Comparison of ENCODE assay signal across 15 mouse cellular contexts in genomic region chr10:92649096-92649495, GRCm38 (mm10).
"Had no signal": no experiment of that assay in that cellular context is flagged by ENCODE, and none has a peak within 500 bp of the region (broad histone marks: within the 10 kb centered on the region; RNA-seq: fewer than 3 reads in every experiment).

No protein-coding gene starts in this region.

- H3K9ac ChIP-seq: liver, embryonic 15.5 days; neural tube, embryonic 15.5 days had no signal

- ATAC-seq: lung, postnatal 0 days; midbrain, embryonic 16.5 days had no signal

- H3K27me3 ChIP-seq: liver, embryonic 15.5 days; neural tube, embryonic 15.5 days had no signal

- H3K9me3 ChIP-seq: limb, embryonic 10.5 days; liver, embryonic 15.5 days; neural tube, embryonic 15.5 days had no signal

- H3K4me1 ChIP-seq: limb, embryonic 10.5 days; liver, embryonic 15.5 days had no signal

- H3K27ac ChIP-seq: limb, embryonic 10.5 days; liver, embryonic 15.5 days; neural tube, embryonic 15.5 days had no signal

- H3K4me3 ChIP-seq: limb, embryonic 10.5 days; liver, embryonic 15.5 days; neural tube, embryonic 15.5 days had no signal

- H3K4me2 ChIP-seq: liver, embryonic 11.5 days; liver, embryonic 15.5 days; midbrain, embryonic 11.5 days; neural tube, embryonic 15.5 days had no signal

- H3K36me3 ChIP-seq: limb, embryonic 10.5 days; liver, embryonic 15.5 days; neural tube, embryonic 15.5 days had no signal

- DNase-seq: kidney, adult 18-20 months; kidney, postnatal 25 days; lung, adult 2 months; lung, postnatal 36 days; right cerebral cortex, postnatal 4 days; spleen, adult 18-20 months; thymus, adult 18-20 months; thymus, postnatal 14 days had no signal
